Mouse (Mus musculus) midbrain, embryonic 13.5 days (tissue): ENCODE measurements at regions not wholly inside any gene's neighbourhood (a gene's known extent, or its start where the extent isn't known, plus 50 kb on each side); places are given as distances from the start of the nearest gene placed in this dataset.

Experiments
- ATAC-seq: fragments of 200-750 bp; cut with Nextera tagmentation; 2 replicates; pipeline ENCODE4 v1.8.0; 2017; ENCODE audit warnings: mild to moderate bottlenecking, moderate TSS enrichment, moderate library complexity
- H3K27ac ChIP-seq: fragments of 300-500 bp; sonication (generic); 2 replicates; pipeline ENCODE4 v1.5.1; 2015; ENCODE audit warnings: inconsistent platforms, mild to moderate bottlenecking, moderate library complexity
- H3K27me3 ChIP-seq: fragments of 300-500 bp; sonication (generic); 2 replicates; pipeline ENCODE4 v1.6.1; 2015; ENCODE audit warnings: mild to moderate bottlenecking, inconsistent platforms
- H3K36me3 ChIP-seq: fragments of 300-500 bp; sonication (generic); 2 replicates; pipeline ENCODE4 v1.6.1; 2015; ENCODE audit warnings: mild to moderate bottlenecking, inconsistent platforms
- H3K4me1 ChIP-seq: fragments of 300-500 bp; sonication (generic); replicated peaks from 2 replicates; pipeline ENCODE4 v1.6.1; 2015; ENCODE audit warnings: inconsistent platforms
- H3K4me2 ChIP-seq: fragments of 300-500 bp; sonication (generic); replicated peaks from 2 replicates; pipeline ENCODE4 v1.6.1; 2015; ENCODE audit warnings: moderate library complexity, mild to moderate bottlenecking, inconsistent platforms
- H3K4me3 ChIP-seq: fragments of 300-500 bp; sonication (generic); replicated peaks from 2 replicates; pipeline ENCODE4 v1.5.1; 2015; ENCODE audit warnings: mild to moderate bottlenecking, inconsistent platforms
- H3K9ac ChIP-seq: fragments of 300-500 bp; sonication (generic); replicated peaks from 2 replicates; pipeline ENCODE4 v1.6.1; 2015; ENCODE audit warnings: mild to moderate bottlenecking, inconsistent platforms
- H3K9me3 ChIP-seq: fragments of 300-500 bp; sonication (generic); 2 replicates; pipeline ENCODE4 v1.6.1; 2016; ENCODE audit warnings: mild to moderate bottlenecking, inconsistent platforms
- WGBS: fragments of 180-500 bp; shearing (Covaris S2); methylation state at CpG from one replicate; pipeline ENCODE4 v1.1.7; 2015; 5-methylcytosine and 5-hydroxymethylcytosine counted together

- Histone ChIP-seq H3K27ac (no peak overlapping the region), H3K27me3 (no peaks in the 10 kb centered on the region), H3K4me1 (peaks cover 8% of the 10 kb centered on the region; the same call in 1 of the 2 replicates), H3K4me3 (no peak overlapping the region), H3K9me3 (no peaks in the 10 kb centered on the region), H3K9ac (no peak overlapping the region), H3K4me2 (no peak overlapping the region), H3K36me3 (no peaks in the 10 kb centered on the region)
- WGBS: 93% methylated on average over 4 of the region's 4 CpGs
- ATAC-seq: no peak
These were observed 71.9 kb upstream of the Rapgef5 start for GRCm38 (mm10) chr12:117444247-117444989.

GRCm38 (mm10) chr12:117447223-117447622, 69.1 kb upstream of the Rapgef5 start:
- no peaks in the 10 kb centered on the region for H3K9me3 ChIP-seq
- WGBS: 23% methylated on average over 10 of the region's 10 CpGs
- H3K9ac ChIP-seq: no peak overlapping the region
- no peaks in the 10 kb centered on the region for H3K36me3 ChIP-seq
- peak; percentile 40; the same call in 1 of the 2 replicates for ATAC-seq
- peak overlapping the region; percentile 35; the same call in 1 of the 2 replicates for H3K4me2 ChIP-seq
- no peak overlapping the region for H3K27ac ChIP-seq
- no peak overlapping the region for H3K4me3 ChIP-seq
- no peaks in the 10 kb centered on the region for H3K27me3 ChIP-seq
- peaks cover 8% of the 10 kb centered on the region; the same call in 1 of the 2 replicates for H3K4me1 ChIP-seq

GRCm38 (mm10) chr12:117447843-117448728, 68.2 kb upstream of the Rapgef5 start:
- no peak for ATAC-seq
- Histone ChIP-seq H3K27ac (no peak overlapping the region), H3K4me1 (peaks cover 8% of the 10 kb centered on the region; the same call in 1 of the 2 replicates), H3K9me3 (no peaks in the 10 kb centered on the region), H3K4me3 (no peak overlapping the region), H3K4me2 (no peak overlapping the region), H3K36me3 (no peaks in the 10 kb centered on the region), H3K9ac (no peak overlapping the region), H3K27me3 (no peaks in the 10 kb centered on the region)
- 60% methylated on average over 19 of the region's 19 CpGs for WGBS

GRCm38 (mm10) chr12:117449080-117449479, 67.2 kb upstream of the Rapgef5 start:
- Histone ChIP-seq H3K4me1 (peaks cover 8% of the 10 kb centered on the region; the same call in 1 of the 2 replicates), H3K36me3 (no peaks in the 10 kb centered on the region), H3K4me2 (no peak overlapping the region), H3K27me3 (no peaks in the 10 kb centered on the region), H3K4me3 (no peak overlapping the region), H3K27ac (no peak overlapping the region), H3K9me3 (no peaks in the 10 kb centered on the region), H3K9ac (no peak overlapping the region)
- no peak for ATAC-seq
- 96% methylated on average over 2 of the region's 2 CpGs for WGBS

- no peaks in the 10 kb centered on the region for H3K27me3 ChIP-seq
- ATAC-seq: no peak
- H3K9ac ChIP-seq: no peak overlapping the region
- peaks cover 8% of the 10 kb centered on the region; the same call in 1 of the 2 replicates for H3K4me1 ChIP-seq
- H3K4me2 ChIP-seq: no peak overlapping the region
- no peak overlapping the region for H3K4me3 ChIP-seq
- no peaks in the 10 kb centered on the region for H3K36me3 ChIP-seq
- H3K9me3 ChIP-seq: no peaks in the 10 kb centered on the region
- H3K27ac ChIP-seq: no peak overlapping the region
These were observed 66.2 kb upstream of the Rapgef5 start for GRCm38 (mm10) chr12:117450106-117450505.

GRCm38 (mm10) chr12:117450871-117451270, 65.4 kb upstream of the Rapgef5 start:
- no peak for ATAC-seq
- Histone ChIP-seq H3K27ac (no peak overlapping the region), H3K36me3 (no peaks in the 10 kb centered on the region), H3K27me3 (no peaks in the 10 kb centered on the region), H3K4me3 (no peak overlapping the region), H3K9ac (no peak overlapping the region), H3K4me1 (peaks cover 8% of the 10 kb centered on the region; the same call in 1 of the 2 replicates), H3K4me2 (no peak overlapping the region), H3K9me3 (no peaks in the 10 kb centered on the region)
- WGBS: 58% methylated on average over 3 of the region's 3 CpGs

- H3K27ac ChIP-seq: no peak overlapping the region
- no peak for ATAC-seq
- peaks cover 8% of the 10 kb centered on the region; the same call in 1 of the 2 replicates for H3K4me1 ChIP-seq
- H3K36me3 ChIP-seq: no peaks in the 10 kb centered on the region
- H3K4me2 ChIP-seq: no peak overlapping the region
- no peak overlapping the region for H3K9ac ChIP-seq
- H3K4me3 ChIP-seq: no peak overlapping the region
- no peaks in the 10 kb centered on the region for H3K9me3 ChIP-seq
- 63% methylated on average over 4 of the region's 4 CpGs for WGBS
- no peaks in the 10 kb centered on the region for H3K27me3 ChIP-seq
These were observed 64.8 kb upstream of the Rapgef5 start for GRCm38 (mm10) chr12:117451441-117451840.

GRCm38 (mm10) chr12:117455800-117456199, 60.5 kb upstream of the Rapgef5 start:
- WGBS: 74% methylated on average over 7 of the region's 7 CpGs
- ATAC-seq: no peak
- no peak overlapping the region for H3K4me3 ChIP-seq

GRCm38 (mm10) chr12:117458132-117459070, 57.9 kb upstream of the Rapgef5 start:
- H3K27ac ChIP-seq: no peak overlapping the region
- H3K4me1 ChIP-seq: no peaks in the 10 kb centered on the region
- no peak for ATAC-seq
- 64% methylated on average over 9 of the region's 9 CpGs for WGBS
- H3K9me3 ChIP-seq: no peaks in the 10 kb centered on the region
- no peak overlapping the region for H3K4me3 ChIP-seq
- H3K27me3 ChIP-seq: no peaks in the 10 kb centered on the region
- no peak overlapping the region for H3K4me2 ChIP-seq
- H3K9ac ChIP-seq: no peak overlapping the region
- H3K36me3 ChIP-seq: no peaks in the 10 kb centered on the region

More at GRCm38 (mm10) chr12:117455800-117456199, 60.5 kb upstream of the Rapgef5 start:
- H3K27ac ChIP-seq: no peak overlapping the region
- H3K36me3 ChIP-seq: no peaks in the 10 kb centered on the region
- no peaks in the 10 kb centered on the region for H3K4me1 ChIP-seq
- no peak overlapping the region for H3K9ac ChIP-seq
- no peaks in the 10 kb centered on the region for H3K9me3 ChIP-seq
- no peaks in the 10 kb centered on the region for H3K27me3 ChIP-seq
- no peak overlapping the region for H3K4me2 ChIP-seq

GRCm38 (mm10) chr12:117459541-117459940, 56.7 kb upstream of the Rapgef5 start:
- no peak overlapping the region for H3K27ac ChIP-seq
- H3K27me3 ChIP-seq: no peaks in the 10 kb centered on the region
- H3K9me3 ChIP-seq: no peaks in the 10 kb centered on the region
- no peaks in the 10 kb centered on the region for H3K36me3 ChIP-seq
- no peak overlapping the region for H3K4me3 ChIP-seq
- no peak overlapping the region for H3K9ac ChIP-seq
- no peaks in the 10 kb centered on the region for H3K4me1 ChIP-seq
- no peak overlapping the region for H3K4me2 ChIP-seq
- 89% methylated on average over 4 of the region's 4 CpGs for WGBS
- ATAC-seq: no peak

- Histone ChIP-seq H3K4me2 (no peak overlapping the region), H3K27me3 (no peaks in the 10 kb centered on the region), H3K9ac (no peak overlapping the region), H3K4me3 (no peak overlapping the region), H3K36me3 (no peaks in the 10 kb centered on the region), H3K4me1 (no peaks in the 10 kb centered on the region), H3K9me3 (no peaks in the 10 kb centered on the region), H3K27ac (no peak overlapping the region)
- 88% methylated on average over 3 of the region's 3 CpGs for WGBS
- no peak for ATAC-seq
These were observed 51.1 kb upstream of the Rapgef5 start for GRCm38 (mm10) chr12:117465206-117465605.
